Mouse (Mus musculus): ENCODE data around the gene Socs2.

DNA sequence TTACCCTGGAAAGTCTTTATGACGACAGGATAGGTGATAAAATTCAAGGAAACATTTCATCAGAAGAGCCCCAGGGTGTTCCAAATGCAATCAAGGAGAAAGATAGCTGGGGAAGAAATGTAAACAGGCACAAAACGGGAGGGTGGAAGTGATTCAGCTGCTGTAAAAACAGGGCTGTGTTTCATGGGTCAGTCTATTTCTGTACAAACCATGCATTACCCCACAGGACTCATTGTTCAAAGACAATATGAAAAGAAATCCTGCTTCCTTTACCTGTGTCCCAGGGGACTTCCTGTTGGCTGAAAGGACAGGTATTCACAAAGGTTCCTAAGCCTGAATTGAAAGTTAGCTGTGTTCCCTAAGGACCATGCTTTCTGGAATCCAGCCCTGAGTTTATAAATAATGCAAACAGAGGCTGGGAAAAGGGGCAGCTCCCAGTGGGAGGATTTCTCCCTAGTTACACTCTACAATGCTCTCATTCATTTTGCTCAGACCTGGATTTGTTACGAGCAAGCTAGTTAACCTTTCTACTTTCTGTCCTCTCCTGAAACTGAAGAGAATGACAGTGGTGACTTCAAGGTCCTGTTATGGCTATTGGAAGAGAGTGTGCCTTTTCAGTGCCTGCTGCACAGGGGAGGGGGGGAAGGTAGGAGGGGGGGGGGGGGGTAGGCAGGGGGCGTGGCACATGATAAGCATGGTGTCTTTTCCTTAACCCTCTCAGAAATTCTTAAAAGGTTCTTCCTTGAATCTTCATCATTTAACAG, 80.0 kb downstream of the Socs2 start:
- no peak for TF ChIP-seq CTCF (conservative IDR thresholded peaks at IDR 0.05; ENCODE audit: low read length)
- TF ChIP-seq NANOG (IDR thresholded peaks at IDR 0.05; ENCODE audit: borderline replicate concordance, low read length): no peak
